Mouse (Mus musculus): ENCODE results near the gene Calm2. TPM values are rescaled to one million over a fixed set of nuclear protein-coding genes. Genes with fewer than 3 reads are reported as not detected.

Gene Calm2
- total and polyA plus RNA-seq, 2 experiments from 2014 or later, result 841 to 3,128 TPM

GRCm38 (mm10) chr17:87406646-87407045, 40.1 kb downstream of the Calm2 start:
- no peaks in the 10 kb centered on the region for H3K27me3 ChIP-seq (ENCODE audit: insufficient read depth, low read length)
- no peaks in the 10 kb centered on the region for H3K4me1 ChIP-seq (ENCODE audit: insufficient read depth, low read length)
- no peaks in the 10 kb centered on the region for H3K9me3 ChIP-seq (ENCODE audit: low read length)
- H3K36me3 ChIP-seq (ENCODE audit: insufficient read depth, low read length), result no peaks in the 10 kb centered on the region
- no peak overlapping the region for H3K4me2 ChIP-seq (ENCODE audit: low read depth, low read length)
- WGBS, result 90% methylated on average over 4 of the region's 4 CpGs
- H3K4me3 ChIP-seq (ENCODE audit: low read length), result no peak overlapping the region
- TF ChIP-seq CTCF (IDR thresholded peaks at IDR 0.05; ENCODE audit: low read depth), result no peak
- H3K27ac ChIP-seq, result no peak overlapping the region
- ATAC-seq, result no peak
- DNase-seq (ENCODE audit: low spot score), result no peak
- H3K9ac ChIP-seq (replicated peaks; ENCODE audit: low read length), result no peak overlapping the region

GRCm38 (mm10) chr17:87405576-87405975, 41.2 kb downstream of the Calm2 start:
- no peak overlapping the region for H3K27ac ChIP-seq
- H3K27me3 ChIP-seq (ENCODE audit: insufficient read depth, low read length), result no peaks in the 10 kb centered on the region
- ATAC-seq, result no peak
- no peak overlapping the region for H3K4me2 ChIP-seq (ENCODE audit: low read depth, low read length)
- H3K36me3 ChIP-seq (ENCODE audit: insufficient read depth, low read length), result no peaks in the 10 kb centered on the region
- TF ChIP-seq CTCF (IDR thresholded peaks at IDR 0.05; ENCODE audit: low read depth), result no peak
- no peak overlapping the region for H3K9ac ChIP-seq (replicated peaks; ENCODE audit: low read length)
- no peaks in the 10 kb centered on the region for H3K9me3 ChIP-seq (ENCODE audit: low read length)
- DNase-seq (ENCODE audit: low spot score), result no peak
- no peak overlapping the region for H3K4me3 ChIP-seq (ENCODE audit: low read length)
- H3K4me1 ChIP-seq (ENCODE audit: insufficient read depth, low read length), result no peaks in the 10 kb centered on the region
- WGBS, result 72% methylated on average over 11 of the region's 11 CpGs

- no peak overlapping the region for H3K27ac ChIP-seq
- no peaks in the 10 kb centered on the region for H3K27me3 ChIP-seq (ENCODE audit: insufficient read depth, low read length)
- H3K4me2 ChIP-seq (ENCODE audit: low read depth, low read length), result no peak overlapping the region
- H3K36me3 ChIP-seq (ENCODE audit: insufficient read depth, low read length), result no peaks in the 10 kb centered on the region
- TF ChIP-seq CTCF (IDR thresholded peaks at IDR 0.05; ENCODE audit: low read depth), result no peak
- no peaks in the 10 kb centered on the region for H3K9me3 ChIP-seq (ENCODE audit: low read length)
- no peak for ATAC-seq
- H3K4me3 ChIP-seq (ENCODE audit: low read length), result no peak overlapping the region
- no peak for DNase-seq (ENCODE audit: low spot score)
- WGBS, result 70% methylated on average over 4 of the region's 4 CpGs
- H3K4me1 ChIP-seq (ENCODE audit: insufficient read depth, low read length), result no peaks in the 10 kb centered on the region
- H3K9ac ChIP-seq (replicated peaks; ENCODE audit: low read length), result no peak overlapping the region
These were observed 43.3 kb downstream of the Calm2 start for GRCm38 (mm10) chr17:87403462-87403861.

- H3K27ac ChIP-seq, result no peak overlapping the region
- WGBS, result 89% methylated on average over 11 of the region's 11 CpGs
- no peak overlapping the region for H3K9ac ChIP-seq (replicated peaks; ENCODE audit: low read length)
- ATAC-seq (no peak), DNase-seq (ENCODE audit: low spot score) (no peak)
- no peaks in the 10 kb centered on the region for H3K4me1 ChIP-seq (ENCODE audit: insufficient read depth, low read length)
- no peak overlapping the region for H3K4me2 ChIP-seq (ENCODE audit: low read depth, low read length)
- H3K36me3 ChIP-seq (ENCODE audit: insufficient read depth, low read length), result no peaks in the 10 kb centered on the region
- no peak for TF ChIP-seq CTCF (IDR thresholded peaks at IDR 0.05; ENCODE audit: low read depth)
- no peaks in the 10 kb centered on the region for H3K27me3 ChIP-seq (ENCODE audit: insufficient read depth, low read length)
- H3K9me3 ChIP-seq (ENCODE audit: low read length), result no peaks in the 10 kb centered on the region
- H3K4me3 ChIP-seq (ENCODE audit: low read length), result no peak overlapping the region
These were observed 44.3 kb downstream of the Calm2 start for GRCm38 (mm10) chr17:87402444-87402843.

GRCm38 (mm10) chr17:87397088-87397487, 49.6 kb downstream of the Calm2 start:
- no peak for TF ChIP-seq CTCF (IDR thresholded peaks at IDR 0.05; ENCODE audit: low read depth)
- no peak for ATAC-seq
- Histone ChIP-seq H3K27me3 (ENCODE audit: insufficient read depth, low read length) (no peaks in the 10 kb centered on the region), H3K4me1 (ENCODE audit: insufficient read depth, low read length) (no peaks in the 10 kb centered on the region), H3K9ac (replicated peaks; ENCODE audit: low read length) (no peak overlapping the region), H3K4me2 (ENCODE audit: low read depth, low read length) (no peak overlapping the region), H3K9me3 (ENCODE audit: low read length) (no peaks in the 10 kb centered on the region), H3K4me3 (ENCODE audit: low read length) (no peak overlapping the region), H3K27ac (no peak overlapping the region), H3K36me3 (ENCODE audit: insufficient read depth, low read length) (no peaks in the 10 kb centered on the region)
- 62% methylated on average over 11 of the region's 11 CpGs for WGBS
- no peak for DNase-seq (ENCODE audit: low spot score)

- H3K4me3 ChIP-seq (ENCODE audit: low read length), result no peak overlapping the region
- DNase-seq (ENCODE audit: low spot score) (peak; percentile 60), ATAC-seq (peak; percentile 70)
- H3K4me1 ChIP-seq (ENCODE audit: insufficient read depth, low read length), result no peaks in the 10 kb centered on the region; the same call in none of the 2 replicates
- no peaks in the 10 kb centered on the region for H3K27me3 ChIP-seq (ENCODE audit: insufficient read depth, low read length)
- H3K9ac ChIP-seq (replicated peaks; ENCODE audit: low read length), result no peak overlapping the region
- whole genome bisulfite sequencing, result 53% methylated on average over 7 of the region's 7 CpGs
- H3K27ac ChIP-seq, result peak overlapping the region; percentile 17; the same call in 1 of the 2 replicates
- H3K9me3 ChIP-seq (ENCODE audit: low read length), result no peaks in the 10 kb centered on the region
- no peak overlapping the region for H3K4me2 ChIP-seq (ENCODE audit: low read depth, low read length)
- TF ChIP-seq CTCF (IDR thresholded peaks at IDR 0.05; ENCODE audit: low read depth), result no peak
- no peaks in the 10 kb centered on the region for H3K36me3 ChIP-seq (ENCODE audit: insufficient read depth, low read length)
These were observed 55.5 kb downstream of the Calm2 start for GRCm38 (mm10) chr17:87391242-87391641.

GRCm38 (mm10) chr17:87387068-87387467, 59.7 kb downstream of the Calm2 start:
- peak; percentile 63 for DNase-seq (ENCODE audit: low spot score)
- H3K27me3 ChIP-seq (ENCODE audit: insufficient read depth, low read length), result no peaks in the 10 kb centered on the region
- no peaks in the 10 kb centered on the region for H3K9me3 ChIP-seq (ENCODE audit: low read length)
- H3K9ac ChIP-seq (replicated peaks; ENCODE audit: low read length), result no peak overlapping the region
- no peak overlapping the region for H3K27ac ChIP-seq
- H3K36me3 ChIP-seq (ENCODE audit: insufficient read depth, low read length), result no peaks in the 10 kb centered on the region
- H3K4me3 ChIP-seq (ENCODE audit: low read length), result no peak overlapping the region
- no peak for ATAC-seq
- TF ChIP-seq CTCF (IDR thresholded peaks at IDR 0.05; ENCODE audit: low read depth), result no peak
- no peak overlapping the region for H3K4me2 ChIP-seq (ENCODE audit: low read depth, low read length)
- H3K4me1 ChIP-seq (ENCODE audit: insufficient read depth, low read length), result no peaks in the 10 kb centered on the region; the same call in none of the 2 replicates
- WGBS, result 10% methylated on average over 4 of the region's 5 CpGs
